Comparison of ENCODE assay signal across 20 mouse cellular contexts in genomic region chr6:100379792-100380191, GRCm38 (mm10).
DNase-seq lines count a peak whose midpoint lies in the region; ATAC-seq and TF ChIP-seq lines count a peak whose summit lies in the region.
"Had no signal": no experiment of that assay in that cellular context is flagged by ENCODE, and none has a peak within 500 bp of the region (broad histone marks: within the 10 kb centered on the region; RNA-seq: fewer than 3 reads in every experiment).

No protein-coding gene starts in this region.

- TF ChIP-seq EP300 in lung, postnatal 0 days (IDR thresholded peaks at IDR 0.05): no peak

- H3K27me3 ChIP-seq in lung, embryonic 14.5 days (ENCODE audit: insufficient read depth, low read length): no peaks in the 10 kb centered on the region
- H3K27me3 ChIP-seq in embryonic facial prominence, embryonic 15.5 days: no peaks in the 10 kb centered on the region
- no peaks in the 10 kb centered on the region for H3K27me3 ChIP-seq in lung, postnatal 0 days (replicated peaks; ENCODE audit: insufficient read depth, low read length)
- H3K27me3 ChIP-seq: liver, embryonic 13.5 days had no signal

- no peak for TF ChIP-seq CTCF in lung, embryonic 14.5 days (IDR thresholded peaks at IDR 0.05; ENCODE audit: low read depth)
- TF ChIP-seq CTCF in lung, postnatal 0 days (IDR thresholded peaks at IDR 0.05): no peak

- WGBS in lung, embryonic 14.5 days: 34% methylated on average over 4 of the region's 4 CpGs
- WGBS in embryonic facial prominence, embryonic 15.5 days: 29% methylated on average over 4 of the region's 4 CpGs
- WGBS in lung, postnatal 0 days: 47% methylated on average over 4 of the region's 4 CpGs

- no peak overlapping the region for H3K4me3 ChIP-seq in lung, embryonic 14.5 days (ENCODE audit: low read depth, low read length)
- no peak overlapping the region for H3K4me3 ChIP-seq in embryonic facial prominence, embryonic 15.5 days (replicated peaks)
- H3K4me3 ChIP-seq in lung, postnatal 0 days (ENCODE audit: low read depth, low read length): no peak overlapping the region
- H3K4me3 ChIP-seq: erythroblast, embryonic 14.5 days; heart, embryonic 13.5 days; liver, embryonic 13.5 days; midbrain, embryonic 15.5 days had no signal

- no peaks in the 10 kb centered on the region for H3K36me3 ChIP-seq in lung, embryonic 14.5 days (ENCODE audit: insufficient read depth)
- no peaks in the 10 kb centered on the region for H3K36me3 ChIP-seq in embryonic facial prominence, embryonic 15.5 days
- H3K36me3 ChIP-seq in lung, postnatal 0 days (ENCODE audit: insufficient read depth, low read length): no peaks in the 10 kb centered on the region
- H3K36me3 ChIP-seq: heart, embryonic 13.5 days; liver, embryonic 13.5 days; midbrain, embryonic 15.5 days had no signal

- H3K27ac ChIP-seq in lung, embryonic 14.5 days (ENCODE audit: low read depth): no peak overlapping the region
- H3K27ac ChIP-seq in embryonic facial prominence, embryonic 15.5 days (replicated peaks): peak overlapping the region; percentile 63; the same call in 1 of the 2 replicates
- no peak overlapping the region for H3K27ac ChIP-seq in lung, postnatal 0 days (ENCODE audit: low read length)
- H3K27ac ChIP-seq: heart, embryonic 13.5 days; liver, embryonic 13.5 days; midbrain, embryonic 15.5 days had no signal

- no peaks in the 10 kb centered on the region for H3K9me3 ChIP-seq in lung, embryonic 14.5 days (ENCODE audit: low read depth, low read length)
- no peaks in the 10 kb centered on the region for H3K9me3 ChIP-seq in embryonic facial prominence, embryonic 15.5 days (replicated peaks)
- no peaks in the 10 kb centered on the region for H3K9me3 ChIP-seq in lung, postnatal 0 days (ENCODE audit: low read length)
- H3K9me3 ChIP-seq: heart, embryonic 13.5 days; liver, embryonic 13.5 days; midbrain, embryonic 15.5 days had no signal

- no peak overlapping the region for H3K4me2 ChIP-seq in lung, embryonic 14.5 days
- H3K4me2 ChIP-seq in embryonic facial prominence, embryonic 15.5 days (replicated peaks): no peak overlapping the region
- no peak overlapping the region for H3K4me2 ChIP-seq in lung, postnatal 0 days (replicated peaks; ENCODE audit: low read depth, low read length)
- H3K4me2 ChIP-seq: heart, embryonic 13.5 days; liver, embryonic 13.5 days; midbrain, embryonic 15.5 days had no signal

- peak; percentile 87 for ATAC-seq in lung, embryonic 14.5 days (ENCODE audit: insufficient read depth)
- ATAC-seq in embryonic facial prominence, embryonic 15.5 days (ENCODE audit: insufficient number of reproducible peaks, low FRiP score, low TSS enrichment, low read depth): no peak
- ATAC-seq in lung, postnatal 0 days: peak; percentile 33
- ATAC-seq: activated CD4-positive, CD25-positive, alpha-beta regulatory T cell, adult 4 months had no signal

- H3K4me1 ChIP-seq in lung, embryonic 14.5 days (ENCODE audit: insufficient read depth): peaks cover 9% of the 10 kb centered on the region
- H3K4me1 ChIP-seq in embryonic facial prominence, embryonic 15.5 days: peaks cover 54% of the 10 kb centered on the region
- H3K4me1 ChIP-seq in lung, postnatal 0 days (ENCODE audit: insufficient read depth, low read depth, low read length): no peaks in the 10 kb centered on the region

- peak; percentile 91 for DNase-seq in lung, embryonic 14.5 days
- no peak for DNase-seq in lung, adult 18-20 months
- peak; percentile 76 for DNase-seq in ES-CJ7 (ENCODE audit: low read depth, low spot score)
- DNase-seq in lung, postnatal 0 days (ENCODE audit: low spot score): peak; percentile 38
- no peak for DNase-seq in right cerebral cortex, adult 2 months (ENCODE audit: low spot score in 2 of 2)
- DNase-seq in adrenal gland, adult (ENCODE audit: inconsistent age in 2 of 2, low spot score in 1 of 2): no peak
- DNase-seq: adrenal gland, postnatal 36 days; cerebellum, postnatal 25 days; heart, postnatal 36 days; kidney, adult 18-20 months; kidney, postnatal 36 days; layer of hippocampus, adult 9-11 months; liver, embryonic 13.5 days; right cerebral cortex, adult 18-20 months; thymus, postnatal 25 days had no signal

- H3K9ac ChIP-seq in lung, embryonic 14.5 days: no peak overlapping the region
- H3K9ac ChIP-seq in embryonic facial prominence, embryonic 15.5 days: no peak overlapping the region
- H3K9ac ChIP-seq in lung, postnatal 0 days (replicated peaks; ENCODE audit: low read depth): no peak overlapping the region
- H3K9ac ChIP-seq: heart, embryonic 13.5 days; liver, embryonic 13.5 days; midbrain, embryonic 15.5 days had no signal

Comparison
In these comparisons a context has a peak if more than half of its experiments do, and no peak if none do; other contexts are left out.
1. DNase-seq: peak in lung, embryonic 14.5 days (single experiment), ES-CJ7 (single experiment) and lung, postnatal 0 days (single experiment); none in lung, adult 18-20 months (0 of 2), right cerebral cortex, adult 2 months (0 of 2) and adrenal gland, adult (0 of 2).